Mouse (Mus musculus): ENCODE data around the gene Hspa1l.
"Not testable (repeated sequence)": the region's sequence is repeated elsewhere in the genome, so short reads cannot be mapped to it uniquely, and the experiment has no call there.

Hspa1l gene

GRCm38 (mm10) chr17:35003022-35003838 is 30.7 kb downstream of the Hspa1l start:
- DNase-seq (ENCODE audit: low read depth, low spot score): no peak

- no peak for DNase-seq (ENCODE audit: low read depth, low spot score)
Observed at GRCm38 (mm10) chr17:35004075-35004717, 31.7 kb downstream of the Hspa1l start.

DNA sequence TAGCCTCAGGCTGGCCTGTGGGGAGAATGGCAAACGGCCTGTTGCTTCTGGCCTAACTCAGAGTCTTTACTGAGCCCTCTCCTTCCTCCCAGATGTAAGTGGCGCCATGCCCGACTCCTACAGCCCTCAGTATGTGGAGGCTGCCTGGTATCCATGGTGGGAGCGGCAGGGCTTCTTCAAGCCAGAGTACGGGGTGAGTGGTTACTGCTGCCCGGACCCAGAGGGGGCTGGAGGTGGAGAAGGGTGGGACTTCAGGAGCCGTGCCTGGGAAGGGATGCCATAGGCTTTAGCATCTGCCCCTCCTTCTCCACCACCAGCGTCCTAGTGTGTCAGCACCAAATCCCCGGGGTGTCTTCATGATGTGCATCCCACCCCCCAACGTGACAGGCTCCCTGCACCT is 32.7 kb downstream of the Hspa1l start:
- no peak for DNase-seq (ENCODE audit: low read depth, low spot score)

DNA sequence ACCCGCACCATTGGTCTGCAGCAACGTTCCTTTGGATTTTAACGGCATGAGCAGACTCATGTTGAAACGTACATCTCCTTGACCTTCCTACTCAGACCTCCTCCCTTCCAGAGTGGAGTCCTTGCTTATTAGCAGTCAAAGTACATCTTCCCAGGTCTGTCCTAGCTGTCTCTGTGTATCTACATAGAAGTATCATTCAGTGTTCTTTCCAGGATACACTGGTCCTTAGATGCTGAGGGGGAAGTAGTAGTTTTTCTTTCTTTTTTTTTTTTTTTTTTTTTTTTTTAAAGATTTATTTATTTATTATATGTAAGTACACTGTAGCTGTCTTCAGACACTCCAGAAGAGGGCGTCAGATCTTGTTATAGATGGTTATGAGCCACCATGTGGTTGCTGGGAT is 33.4 kb downstream of the Hspa1l start:
- DNase-seq (ENCODE audit: low read depth, low spot score): not testable (repeated sequence)

GRCm38 (mm10) chr17:35007387-35007991 is 35.0 kb downstream of the Hspa1l start:
- DNase-seq (ENCODE audit: low read depth, low spot score): no peak

GRCm38 (mm10) chr17:35009586-35009985 is 37.1 kb downstream of the Hspa1l start:
- no peak for DNase-seq (ENCODE audit: low read depth, low spot score)

DNA sequence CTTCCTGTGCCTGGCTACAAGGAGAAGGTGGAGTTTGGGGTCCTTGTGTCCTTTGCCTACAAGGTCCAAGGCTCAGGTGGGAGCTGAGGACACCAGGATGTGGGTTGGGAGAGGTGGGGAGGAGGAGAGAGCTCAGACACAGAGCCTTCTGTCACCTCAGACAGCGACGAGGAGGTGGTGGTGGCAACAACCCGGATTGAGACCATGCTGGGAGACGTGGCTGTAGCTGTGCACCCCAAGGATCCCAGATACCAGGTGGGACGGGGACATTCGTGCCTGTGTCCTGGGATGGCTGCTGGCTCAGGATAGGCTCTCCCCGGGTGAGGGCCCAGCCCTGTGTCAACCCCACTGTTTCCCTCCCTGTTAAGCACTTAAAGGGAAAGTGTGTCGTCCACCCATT is 38.9 kb downstream of the Hspa1l start:
- DNase-seq (ENCODE audit: low read depth, low spot score): no peak

- DNase-seq (ENCODE audit: low read depth, low spot score): no peak
Observed at GRCm38 (mm10) chr17:35012430-35012829, 39.9 kb downstream of the Hspa1l start.

- no peak for DNase-seq (ENCODE audit: low read depth, low spot score)
Observed at GRCm38 (mm10) chr17:35013221-35013620, 40.7 kb downstream of the Hspa1l start.

- no peak for DNase-seq (ENCODE audit: low read depth, low spot score)
Observed at GRCm38 (mm10) chr17:35015296-35015695, 42.8 kb downstream of the Hspa1l start.

- no peak for DNase-seq (ENCODE audit: low read depth, low spot score)
Observed at GRCm38 (mm10) chr17:35016376-35016775, 43.9 kb downstream of the Hspa1l start, which contains the start of gene Vwa7. Gene Vwa7, plus strand, starts transcription at chr17:35016579.

GRCm38 (mm10) chr17:35016791-35017705 is 44.5 kb downstream of the Hspa1l start:
- no peak for DNase-seq (ENCODE audit: low read depth, low spot score)

DNA sequence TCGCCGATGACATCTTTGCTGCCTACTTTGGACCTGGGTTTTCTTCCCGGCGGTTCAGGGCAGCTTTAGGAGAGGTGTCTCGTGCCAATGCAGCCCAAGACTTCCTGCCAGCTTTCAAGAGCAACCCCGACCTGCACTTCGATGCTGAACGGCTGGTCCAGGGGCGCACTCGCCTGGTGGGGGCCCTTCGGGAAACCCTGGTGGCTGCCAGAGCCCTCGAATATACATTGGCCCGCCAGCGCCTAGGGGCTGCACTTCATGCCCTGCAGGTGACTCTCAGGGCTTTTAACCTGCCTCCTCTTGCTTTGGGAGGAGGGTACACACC is 45.2 kb downstream of the Hspa1l start:
- DNase-seq (ENCODE audit: low read depth, low spot score): no peak

GRCm38 (mm10) chr17:35018171-35018570 is 45.7 kb downstream of the Hspa1l start:
- DNase-seq (ENCODE audit: low read depth, low spot score): no peak

DNA sequence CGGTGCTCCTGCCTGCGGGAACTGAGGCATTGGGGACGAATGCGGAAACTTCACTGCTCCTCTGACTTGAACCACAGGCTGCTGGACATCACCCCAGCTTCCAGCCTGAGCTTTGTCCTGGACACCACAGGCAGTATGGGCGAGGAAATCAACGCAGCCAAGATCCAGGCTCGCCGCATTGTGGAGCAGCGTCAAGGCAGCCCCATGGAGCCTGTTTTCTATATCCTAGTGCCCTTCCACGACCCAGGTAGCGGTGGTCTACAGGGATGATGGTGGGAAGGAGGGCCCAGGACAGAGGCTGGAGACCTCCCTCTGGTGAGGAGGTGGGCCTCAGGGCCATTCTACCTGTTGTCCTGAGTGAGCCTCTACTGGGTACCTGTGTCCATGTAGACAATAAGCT is 47.4 kb downstream of the Hspa1l start:
- DNase-seq (ENCODE audit: low read depth, low spot score): no peak

DNA sequence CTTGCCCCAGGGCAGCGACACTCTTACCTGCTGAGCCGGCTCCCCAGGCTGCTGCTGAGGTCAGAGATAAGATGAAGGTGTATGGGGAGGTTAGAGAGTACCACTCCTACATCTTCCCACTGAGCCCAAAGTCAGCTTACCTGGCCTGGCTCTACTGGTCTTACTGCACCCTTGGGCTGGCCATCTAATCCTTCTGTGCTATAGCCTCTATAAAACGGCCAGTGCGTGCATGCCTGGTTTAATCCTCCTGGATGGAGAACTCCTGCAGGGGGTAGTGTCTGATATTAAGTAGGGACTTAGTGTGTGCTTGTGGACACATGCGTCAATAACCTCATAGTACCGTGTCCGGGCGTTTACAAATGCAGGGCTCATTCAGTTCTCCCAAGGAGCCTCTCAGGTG is 48.0 kb downstream of the Hspa1l start:
- DNase-seq (ENCODE audit: low read depth, low spot score): no peak

GRCm38 (mm10) chr17:35021163-35021808 is 48.8 kb downstream of the Hspa1l start:
- peak; percentile 43 for DNase-seq (ENCODE audit: low read depth, low spot score)

- DNase-seq (ENCODE audit: low read depth, low spot score): no peak
Observed at GRCm38 (mm10) chr17:35021842-35022477, 49.5 kb downstream of the Hspa1l start.

DNA sequence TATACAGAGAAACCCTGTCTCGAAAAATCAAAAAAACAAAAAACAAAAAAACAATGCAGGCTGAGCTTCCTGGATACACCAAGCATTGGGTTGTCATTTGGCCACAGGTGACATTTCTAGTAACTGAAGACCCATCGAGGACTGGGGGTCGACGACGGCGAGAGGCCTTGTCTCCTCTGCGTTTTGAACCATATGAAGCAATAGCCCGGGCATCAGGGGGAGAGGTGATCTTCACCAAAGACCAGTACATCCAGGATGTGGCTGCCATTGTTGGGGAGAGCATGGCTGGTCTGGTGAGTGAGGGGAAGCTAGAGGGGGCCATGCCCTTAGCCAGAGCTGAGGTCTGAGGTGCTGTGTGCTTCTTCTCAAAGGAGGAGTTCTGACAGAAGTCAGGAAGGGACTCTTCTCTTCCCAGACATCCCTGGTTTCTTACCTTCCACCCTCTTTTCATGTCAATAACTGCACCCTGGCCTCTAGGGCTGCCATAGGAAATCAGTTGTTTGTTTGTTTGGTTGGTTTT is 50.1 kb downstream of the Hspa1l start:
- DNase-seq (ENCODE audit: low read depth, low spot score): no peak

- DNase-seq (ENCODE audit: low read depth, low spot score): no peak
Observed at GRCm38 (mm10) chr17:35023221-35023620, 50.7 kb downstream of the Hspa1l start.

DNA sequence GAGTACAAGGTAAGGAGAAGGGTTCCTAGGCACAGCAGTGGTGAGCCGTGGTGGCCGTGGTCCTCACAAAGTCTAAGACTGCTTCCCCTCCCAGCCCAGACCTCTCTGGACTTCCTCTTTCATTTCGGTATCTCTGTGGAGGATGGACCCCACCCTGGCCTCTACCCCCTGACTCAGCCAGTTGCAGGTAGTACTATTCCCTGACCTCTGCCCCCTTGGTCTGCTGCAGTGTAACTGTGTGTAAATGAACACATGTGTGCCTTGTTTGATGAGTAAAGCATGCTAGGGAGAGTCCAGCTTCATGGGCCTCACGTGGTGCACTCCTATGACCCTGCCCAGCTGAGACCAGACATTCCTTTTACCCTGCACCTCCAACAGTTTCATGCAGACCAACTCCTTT is 51.3 kb downstream of the Hspa1l start:
- no peak for DNase-seq (ENCODE audit: low read depth, low spot score)

All from WW6 (cell line).